Mouse (Mus musculus): ENCODE data around the gene Nebl.

DNA sequence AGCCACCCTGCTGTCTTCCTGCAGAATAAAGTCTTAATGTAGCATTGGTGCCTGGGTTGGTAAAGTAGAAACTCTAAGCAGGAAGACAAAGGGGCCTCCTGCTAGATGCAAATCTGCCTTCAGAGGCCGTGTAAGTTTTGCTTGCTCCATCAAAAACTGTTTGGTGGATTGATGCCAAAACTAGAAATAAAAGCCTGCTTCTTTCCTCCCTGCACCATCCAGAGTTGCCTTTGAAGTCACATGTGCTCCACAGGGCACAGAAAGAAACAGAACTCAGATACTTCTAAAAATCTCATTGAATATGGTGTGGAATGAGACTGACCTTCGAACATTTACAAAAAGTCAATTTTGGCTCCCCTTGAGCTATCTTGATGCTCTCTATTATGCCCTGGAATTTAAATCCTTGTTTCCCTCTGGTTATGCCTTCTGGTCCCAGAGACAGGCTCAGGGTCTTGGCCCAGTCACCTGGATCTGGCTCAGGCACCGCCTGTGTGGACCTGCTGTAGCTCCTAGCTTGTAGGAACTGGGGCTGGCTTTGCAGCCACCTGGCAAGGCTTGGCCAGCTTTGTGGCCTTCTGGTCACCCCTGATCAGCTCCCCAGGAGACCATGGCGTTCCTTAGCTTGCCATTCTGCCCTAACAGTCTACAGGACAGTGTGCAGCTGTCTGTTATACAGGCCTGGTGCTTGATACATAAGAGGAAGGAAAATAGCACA lies 47.8 kb downstream of the Nebl start:
- TF ChIP-seq POLR2A (IDR thresholded peaks at IDR 0.05; ENCODE audit: control insufficient read depth, low read depth, low read length) (no peak), CTCF (IDR thresholded peaks at IDR 0.05; ENCODE audit: control insufficient read depth, insufficient read depth, insufficient replicate concordance, low read depth, low read length) (no peak)
